Mouse (Mus musculus) CH12.LX (cell line): ENCODE measurements at regions not wholly inside any gene's neighbourhood (a gene's known extent, or its start where the extent isn't known, plus 50 kb on each side); places are given as distances from the start of the nearest gene placed in this dataset.
A peak's percentile ranks its signal among the peaks of the same experiment; 100 is the strongest.

Source experiments
- DNase-seq: peaks from one replicate; pipeline ENCODE4 v3.0.0-alpha.2; 2013; ENCODE audit errors: extremely low read depth
- H3K27ac ChIP-seq: 2 replicates; pipeline ENCODE4 v1.5.1; 2012; ENCODE audit warnings: low read depth, mild to moderate bottlenecking, control low read depth, moderate library complexity; ENCODE audit not compliant: insufficient read depth
- H3K27me3 ChIP-seq: replicated peaks from 2 replicates; pipeline ENCODE3; 2012; ENCODE audit warnings: inconsistent platforms
- H3K36me3 ChIP-seq, 2 experiments: replicated peaks in 1 of 2; 2 replicates each; pipeline versions ENCODE3 to v1.6.1; 2012; ENCODE audit warnings: inconsistent platforms in 1 of 2, low read length in 1 of 2, mild to moderate bottlenecking in 1 of 2, mixed read lengths in 1 of 2, moderate library complexity in 1 of 2; ENCODE audit not compliant: control insufficient read depth in 1 of 2, insufficient read depth in 1 of 2
- H3K4me1 ChIP-seq, 2 experiments: 2 replicates each; pipeline ENCODE4 v1.6.1; 2012; ENCODE audit warnings: inconsistent platforms in 1 of 2, moderate library complexity in 1 of 2; ENCODE audit not compliant: insufficient read depth in 2 of 2, control insufficient read depth in 1 of 2
- H3K4me2 ChIP-seq: 2 replicates; pipeline ENCODE4 v1.6.1; 2012; ENCODE audit warnings: low read depth, mild to moderate bottlenecking, control low read depth; ENCODE audit not compliant: poor library complexity, insufficient read depth, severe bottlenecking
- H3K4me3 ChIP-seq, 3 experiments: fragments of 150-350 bp in 1 of 3; sonication (generic) in 1 of 3; replicated peaks in 1 of 3; 2 replicates each; pipeline versions ENCODE3 to v1.5.1; 2011 to 2012; ENCODE audit warnings: low read depth in 2 of 3, low read length in 2 of 3, mild to moderate bottlenecking in 2 of 3, moderate library complexity in 2 of 3, control low read depth in 1 of 3, improper control_type of control experiment in 1 of 3, inconsistent platforms in 1 of 3, mixed read lengths in 1 of 3; ENCODE audit not compliant: poor library complexity in 1 of 3
- H3K79me2 ChIP-seq: replicated peaks from 2 replicates; pipeline ENCODE4 v1.6.1; 2012; ENCODE audit warnings: mild to moderate bottlenecking, moderate library complexity; ENCODE audit not compliant: control insufficient read depth, poor library complexity, insufficient read depth, severe bottlenecking; ENCODE audit errors: extremely low read depth
- H3K9ac ChIP-seq: 2 replicates; pipeline ENCODE4 v1.6.1; 2012; ENCODE audit warnings: low read depth, mild to moderate bottlenecking, control low read depth, moderate library complexity; ENCODE audit not compliant: insufficient read depth
- H3K9me3 ChIP-seq: replicated peaks from 2 replicates; pipeline ENCODE3; 2012; ENCODE audit warnings: low read length, inconsistent platforms, mixed read lengths
- BHLHE40 ChIP-seq: IDR thresholded peaks from 2 replicates; pipeline ENCODE4 v1.6.1; 2011; ENCODE audit warnings: mild to moderate bottlenecking, low read depth, low read length, improper control_type of control experiment
- CHD1 ChIP-seq: IDR thresholded peaks from 2 replicates; pipeline ENCODE4 v1.6.1; 2012; ENCODE audit warnings: low read depth, low read length, improper control_type of control experiment, inconsistent platforms
- CHD2 ChIP-seq: IDR thresholded peaks from 2 replicates; pipeline ENCODE4 v1.6.1; 2011; ENCODE audit warnings: low read length, improper control_type of control experiment
- CTCF ChIP-seq, 2 experiments: IDR thresholded peaks in 1 of 2; conservative IDR thresholded peaks in 1 of 2; 2 replicates each; pipeline ENCODE4 v1.5.1; 2011 to 2012; ENCODE audit warnings: low read depth in 2 of 2, low read length in 2 of 2, improper control_type of control experiment in 1 of 2, inconsistent platforms in 1 of 2, mild to moderate bottlenecking in 1 of 2, moderate library complexity in 1 of 2
- ETS1 ChIP-seq: conservative IDR thresholded peaks from 2 replicates; pipeline ENCODE4 v1.6.1; 2012; ENCODE audit warnings: low read depth, mild to moderate bottlenecking, inconsistent platforms, low read length, improper control_type of control experiment, moderate library complexity
- IRF4 ChIP-seq: IDR thresholded peaks from 2 replicates; pipeline ENCODE4 v1.6.1; 2014; ENCODE audit warnings: low read depth, mild to moderate bottlenecking, inconsistent platforms, low read length, improper control_type of control experiment
- MAX ChIP-seq: IDR thresholded peaks from 2 replicates; pipeline ENCODE4 v1.6.1; 2011; ENCODE audit warnings: low read length, improper control_type of control experiment
- MEF2A ChIP-seq: IDR thresholded peaks from 2 replicates; pipeline ENCODE4 v1.6.1; 2014; ENCODE audit warnings: low read depth, mild to moderate bottlenecking, inconsistent platforms, low read length, improper control_type of control experiment, borderline replicate concordance
- MYC ChIP-seq: IDR thresholded peaks from 2 replicates; pipeline ENCODE4 v1.6.1; 2011; ENCODE audit warnings: low read depth, mild to moderate bottlenecking, improper control_type of control experiment, low read length
- NELFE ChIP-seq: IDR thresholded peaks from 2 replicates; pipeline ENCODE4 v1.6.1; 2011; ENCODE audit warnings: low read depth, low read length, improper control_type of control experiment
- PAX5 ChIP-seq: IDR thresholded peaks from 2 replicates; pipeline ENCODE4 v1.6.1; 2012; ENCODE audit warnings: low read length, inconsistent platforms, mixed read lengths
- POLR2AphosphoS2 ChIP-seq: IDR thresholded peaks from 2 replicates; pipeline ENCODE4 v1.6.1; 2011; ENCODE audit warnings: low read depth, low read length, improper control_type of control experiment
- RCOR1 ChIP-seq: conservative IDR thresholded peaks from 2 replicates; pipeline ENCODE4 v1.6.1; 2012; ENCODE audit warnings: low read depth, mild to moderate bottlenecking, inconsistent platforms, low read length, improper control_type of control experiment
- SIN3A ChIP-seq: IDR thresholded peaks from 2 replicates; pipeline ENCODE4 v1.6.1; 2012; ENCODE audit warnings: low read length, improper control_type of control experiment, inconsistent platforms
- TBP ChIP-seq: conservative IDR thresholded peaks from 2 replicates; pipeline ENCODE4 v1.6.1; 2011; ENCODE audit warnings: low read depth, low read length, improper control_type of control experiment
- USF2 ChIP-seq: conservative IDR thresholded peaks from 2 replicates; pipeline ENCODE4 v1.6.1; 2011; ENCODE audit warnings: low read depth, low read length, improper control_type of control experiment
- ZKSCAN1 ChIP-seq: IDR thresholded peaks from 2 replicates; pipeline ENCODE4 v1.6.1; 2012; ENCODE audit warnings: low read depth, inconsistent platforms, low read length, improper control_type of control experiment, borderline replicate concordance
- ZMIZ1 ChIP-seq: IDR thresholded peaks from 2 replicates; pipeline ENCODE4 v1.6.1; 2012; ENCODE audit warnings: low read depth, mild to moderate bottlenecking, inconsistent platforms, low read length, improper control_type of control experiment
- ZNF384 ChIP-seq: IDR thresholded peaks from 2 replicates; pipeline ENCODE4 v1.6.1; 2012; ENCODE audit warnings: low read depth, low read length, improper control_type of control experiment, inconsistent platforms
- dilution Hi-C: fragments of 300-500 bp; cut with MboI; formaldehyde crosslinking; loops from 2 replicates; pipeline ENCODE4 v1.14.3; 2020; ENCODE audit warnings: low sequenced_read_pairs; ENCODE audit not compliant: extremely low pct_unique_long_range_greater_than_20kb, extremely low pct_ligation_motif_present
- in situ Hi-C: fragments of 300-500 bp; cut with MboI; formaldehyde crosslinking; loops from 3 replicates; pipeline ENCODE4 v1.14.3; 2019; ENCODE audit warnings: low sequenced_read_pairs, low pct_ligation_motif_present, low pct_unique_long_range_greater_than_20kb, mixed read lengths

DNA sequence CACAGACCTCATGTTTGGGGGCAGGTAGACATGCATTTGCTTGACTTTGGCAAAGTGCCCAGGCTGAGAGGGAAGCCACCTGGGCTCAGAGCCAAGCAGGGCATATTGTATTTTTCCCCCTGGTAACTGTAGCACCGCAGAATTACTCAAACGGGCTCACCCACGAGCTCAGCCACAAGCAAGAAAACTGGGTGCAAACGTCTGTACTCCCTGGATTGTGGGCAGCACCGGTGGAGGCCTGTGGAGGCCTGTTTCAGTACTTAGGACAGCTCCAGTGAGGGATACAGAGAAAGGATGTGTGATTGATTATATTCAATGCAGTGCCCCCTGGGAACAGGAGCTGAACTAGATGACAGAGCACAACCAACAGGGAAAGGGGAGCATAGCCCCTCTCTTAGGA, 135.6 kb upstream of the Vstm2b start:
- in situ Hi-C loops: no loop called here
- no peaks in the 10 kb centered on the region for H3K79me2 ChIP-seq
- no peaks in the 10 kb centered on the region for H3K4me1 ChIP-seq
- no peak overlapping the region for H3K4me2 ChIP-seq
- no peak overlapping the region for H3K4me3 ChIP-seq
- no peak overlapping the region for H3K9ac ChIP-seq
- TF ChIP-seq MEF2A: no peak
- no peak for TF ChIP-seq IRF4
- no peak for TF ChIP-seq CHD1
- no peak for TF ChIP-seq ZKSCAN1
- TF ChIP-seq RCOR1: no peak
- TF ChIP-seq ETS1: no peak
- no peak for TF ChIP-seq TBP
- no peak for TF ChIP-seq ZMIZ1
- TF ChIP-seq CHD2: no peak
- no peak for TF ChIP-seq BHLHE40
- no peak for TF ChIP-seq MAX
- H3K36me3 ChIP-seq: no peaks in the 10 kb centered on the region
- no peaks in the 10 kb centered on the region for H3K9me3 ChIP-seq
- dilution Hi-C loops: no loop called here
- no peaks in the 10 kb centered on the region for H3K27me3 ChIP-seq
- peak; percentile 9 for DNase-seq
- H3K27ac ChIP-seq: no peak overlapping the region

DNA sequence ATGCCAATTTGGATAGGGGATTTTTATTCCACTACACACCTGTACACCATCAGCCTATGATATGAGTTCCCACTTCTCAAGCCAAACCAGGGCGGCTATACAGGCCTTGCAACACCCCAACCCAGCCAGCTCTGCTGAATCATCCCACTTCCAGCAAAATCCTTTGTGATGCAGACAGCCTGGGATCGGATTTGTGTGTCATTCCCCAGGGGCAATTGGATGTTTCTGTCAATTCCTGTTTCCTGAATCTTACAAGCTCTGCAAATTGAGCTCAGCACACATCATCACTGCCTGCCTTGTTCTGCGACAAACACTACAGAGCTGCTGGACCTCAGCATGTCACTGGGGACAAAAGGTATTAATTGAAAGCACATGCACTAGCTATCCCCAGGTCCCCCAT, 132.0 kb upstream of the Vstm2b start:
- dilution Hi-C loops: no loop called here
- no peak overlapping the region for H3K9ac ChIP-seq
- no peak overlapping the region for H3K27ac ChIP-seq
- no peaks in the 10 kb centered on the region for H3K36me3 ChIP-seq
- H3K27me3 ChIP-seq: no peaks in the 10 kb centered on the region
- no peak overlapping the region for H3K4me3 ChIP-seq
- no peaks in the 10 kb centered on the region for H3K79me2 ChIP-seq
- TF ChIP-seq ZNF384 (no peak), POLR2AphosphoS2 (no peak), CTCF (conservative IDR thresholded peaks at IDR 0.05 in 1 of 2, IDR thresholded peaks at IDR 0.05 in 1 of 2; ENCODE audit: low read depth in 2 of 2, low read length in 2 of 2) (no peak), ZMIZ1 (no peak), ZKSCAN1 (no peak), NELFE (no peak), USF2 (no peak), MYC (no peak), SIN3A (no peak), PAX5 (no peak)
- in situ Hi-C loops: no loop called here
- no peaks in the 10 kb centered on the region for H3K9me3 ChIP-seq
- no peak overlapping the region for H3K4me2 ChIP-seq
- no peak for DNase-seq
- no peaks in the 10 kb centered on the region for H3K4me1 ChIP-seq
